Mouse (Mus musculus): ENCODE data around the gene Ssrp1.

DNA sequence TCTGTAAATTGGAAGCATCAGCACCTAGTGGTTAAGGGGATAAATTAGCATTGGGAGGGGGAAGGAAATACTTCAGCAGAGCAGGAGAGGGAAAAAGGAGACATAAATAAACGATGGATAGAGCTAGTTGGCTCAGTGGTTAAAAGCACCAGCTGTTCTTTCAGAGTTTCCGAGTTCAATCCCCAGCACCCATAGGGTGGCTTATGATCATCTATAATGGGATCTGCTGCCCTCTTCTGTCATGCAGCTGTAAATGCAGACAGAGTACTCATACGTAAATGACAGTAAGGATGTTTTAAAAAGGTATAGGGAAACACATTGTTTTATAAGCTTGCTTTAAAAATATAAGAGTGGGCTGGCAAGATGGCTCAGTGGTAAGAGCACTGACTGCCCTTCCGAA is 29.3 kb upstream of the Ssrp1 start:
- TF ChIP-seq CTCF (IDR thresholded peaks at IDR 0.05; ENCODE audit: low read depth) (peak; percentile 87), EP300 (IDR thresholded peaks at IDR 0.05; ENCODE audit: low read depth) (no peak)

All from liver, postnatal 0 days (tissue).